Comparison of ENCODE assay signal across 10 mouse cellular contexts in genomic region chr6:8511447-8511846, GRCm38 (mm10). TPM values are rescaled to one million over a fixed set of nuclear protein-coding genes. Genes with fewer than 3 reads are reported as not detected.
DNase-seq lines count a peak whose midpoint lies in the region; ATAC-seq lines count a peak whose summit lies in the region.
"Had no signal": no experiment of that assay in that cellular context is flagged by ENCODE, and none has a peak within 500 bp of the region (broad histone marks: within the 10 kb centered on the region; RNA-seq: fewer than 3 reads in every experiment).

No protein-coding gene starts in this region.

- H3K9ac ChIP-seq in heart, embryonic 13.5 days = peak overlapping the region; percentile 92
- H3K9ac ChIP-seq in hindbrain, embryonic 14.5 days = peak overlapping the region; percentile 96

- WGBS in heart, embryonic 13.5 days = 15% methylated on average over 3 of the region's 3 CpGs
- WGBS in hindbrain, embryonic 14.5 days = 9% methylated on average over 3 of the region's 3 CpGs

- peak overlapping the region; percentile 83 for H3K4me3 ChIP-seq in heart, embryonic 13.5 days
- peak overlapping the region; percentile 94 for H3K4me3 ChIP-seq in hindbrain, embryonic 14.5 days (replicated peaks; ENCODE audit: low read length)

- H3K27me3 ChIP-seq in heart, embryonic 13.5 days (replicated peaks) = no peaks in the 10 kb centered on the region
- no peaks in the 10 kb centered on the region for H3K27me3 ChIP-seq in hindbrain, embryonic 14.5 days (ENCODE audit: control insufficient read depth, insufficient read depth, low read length)
- H3K27me3 ChIP-seq: Patski had no signal

- DNase-seq in heart, adult 9 months (ENCODE audit: low spot score in 2 of 2) = no peak
- peak; percentile 14 to 31 for DNase-seq in cerebellum, postnatal 36 days
- DNase-seq in hindbrain, embryonic 14.5 days (ENCODE audit: low spot score) = no peak
- peak; percentile 36 for DNase-seq in neural tube, embryonic 10.5 days (ENCODE audit: extremely low spot score, low spot score)
- DNase-seq in yolk sac, embryonic 10.5 days (ENCODE audit: low spot score) = no peak
- no peak for DNase-seq in adrenal gland, postnatal 25 days
- DNase-seq in kidney, adult 9 months = no peak

- H3K4me1 ChIP-seq in heart, embryonic 13.5 days = peaks cover 35% of the 10 kb centered on the region
- peaks cover 25% of the 10 kb centered on the region for H3K4me1 ChIP-seq in hindbrain, embryonic 14.5 days (replicated peaks; ENCODE audit: control insufficient read depth, insufficient read depth, low read length)

- peak overlapping the region; percentile 70 for H3K4me2 ChIP-seq in heart, embryonic 13.5 days
- peak overlapping the region; percentile 87 for H3K4me2 ChIP-seq in hindbrain, embryonic 14.5 days (replicated peaks)

- no peaks in the 10 kb centered on the region for H3K9me3 ChIP-seq in heart, embryonic 13.5 days
- H3K9me3 ChIP-seq in hindbrain, embryonic 14.5 days (ENCODE audit: control insufficient read depth, low read length) = no peaks in the 10 kb centered on the region
- H3K9me3 ChIP-seq: megakaryocyte, embryonic 14.5 days had no signal

- H3K27ac ChIP-seq in heart, embryonic 13.5 days (replicated peaks) = no peak overlapping the region
- no peak overlapping the region for H3K27ac ChIP-seq in hindbrain, embryonic 14.5 days

- ATAC-seq in heart, embryonic 13.5 days (ENCODE audit: extremely low read depth, insufficient number of reproducible peaks, low FRiP score, low TSS enrichment) = no peak
- no peak for ATAC-seq in hindbrain, embryonic 14.5 days (ENCODE audit: low FRiP score)
- ATAC-seq: Patski had no signal

- H3K36me3 ChIP-seq in heart, embryonic 13.5 days = no peaks in the 10 kb centered on the region
- H3K36me3 ChIP-seq in hindbrain, embryonic 14.5 days (replicated peaks; ENCODE audit: control insufficient read depth, insufficient read depth) = no peaks in the 10 kb centered on the region

RNA-seq across cellular contexts. Expression of gene Glcci1, which starts 2.0 kb away (rescaled TPM):
- polyA plus RNA-seq in heart, embryonic 13.5 days (2015; fragmentation: Nextera tagmentation; extraction: Ambion mirVana) = 4.7 and 4.9 TPM in 2 replicates
- polyA plus RNA-seq in hindbrain, embryonic 14.5 days (2014; fragmentation: Nextera tagmentation; extraction: Ambion mirVana) = 10.0 and 10.5 TPM in 2 replicates
- 25.2 and 29.4 TPM in 2 replicates for total RNA-seq in adrenal gland, postnatal 25 days (2021)

Comparison
In these comparisons a context has a peak if more than half of its experiments do, and no peak if none do; other contexts are left out.
1. DNase-seq: peak in cerebellum, postnatal 36 days (2 of 2) and neural tube, embryonic 10.5 days (single experiment); none in heart, adult 9 months (0 of 2), hindbrain, embryonic 14.5 days (single experiment), yolk sac, embryonic 10.5 days (single experiment), adrenal gland, postnatal 25 days (single experiment) and kidney, adult 9 months (single experiment).